Mouse (Mus musculus) spleen, adult 2 months (tissue): Measurements from ENCODE around the gene Cyp4f14.

Experiments used
- CTCF ChIP-seq: fragments of 200-500 bp; IDR thresholded peaks from 2 replicates; pipeline ENCODE4 v1.5.1; 2011; ENCODE audit warnings: mild to moderate bottlenecking, inconsistent platforms; ENCODE audit not compliant: insufficient read depth, insufficient read length, insufficient replicate concordance; ENCODE audit errors: extremely low read depth
- POLR2A ChIP-seq: fragments of 200-500 bp; IDR thresholded peaks from 2 replicates; pipeline ENCODE4 v1.6.1; 2011; ENCODE audit warnings: low read depth, low read length, inconsistent platforms

- TF ChIP-seq POLR2A (no peak), CTCF (no peak)
Measured at GRCm38 (mm10) chr17:32923681-32924080, 6.5 kb upstream of the Cyp4f14 start.
